Mouse (Mus musculus) heart, adult 18-20 months (tissue): ENCODE measurements around the gene Apoa5. TPM values are rescaled to one million over a fixed set of nuclear protein-coding genes. Genes with fewer than 3 reads are reported as not detected.
"Not testable (repeated sequence)": the region's sequence is repeated elsewhere in the genome, so short reads cannot be mapped to it uniquely, and the experiment has no call there.

Source experiments
- DNase-seq, 2 experiments: peaks; one replicate each; pipeline ENCODE4 v3.0.0; 2021 to 2022; ENCODE audit warnings: mixed read lengths in 1 of 2
- total RNA-seq, 2 experiments: library from RNA; stranded (reverse); gene quantifications; 2 replicates each; pipeline ENCODE4 v1.2.3; 2021

Apoa5 gene
- total RNA-seq, 2 experiments from 2014 or later = not detected

- DNase-seq = no peak
Observed at GRCm38 (mm10) chr9:46261131-46261530, 7.3 kb upstream of the Apoa5 start.

GRCm38 (mm10) chr9:46269125-46269524 is 692 bp downstream of the Apoa5 start:
- no peak for DNase-seq

- DNase-seq = no peak
Observed at GRCm38 (mm10) chr9:46270782-46271181, 2.3 kb downstream of the Apoa5 start.

GRCm38 (mm10) chr9:46272070-46272469 is 3.6 kb downstream of the Apoa5 start:
- DNase-seq = no peak

GRCm38 (mm10) chr9:46272677-46273454 is 4.4 kb downstream of the Apoa5 start, which contains the start of gene Zpr1:
Gene Zpr1, plus strand, starts transcription at chr9:46273064.
- peak; percentile 90 to 95 for DNase-seq

GRCm38 (mm10) chr9:46274494-46274893 is 6.1 kb downstream of the Apoa5 start:
- DNase-seq = no peak

- DNase-seq = peak; percentile 94 to 99
Observed at GRCm38 (mm10) chr9:46282631-46283436, 14.4 kb downstream of the Apoa5 start, which contains the start of gene Bud13. Gene Bud13, plus strand, starts transcription at chr9:46283008.

- DNase-seq = no peak
Observed at GRCm38 (mm10) chr9:46298381-46298780, 29.9 kb downstream of the Apoa5 start.

- peak; percentile 14 to 61 for DNase-seq
Observed at GRCm38 (mm10) chr9:46302142-46302541, 33.7 kb downstream of the Apoa5 start.

GRCm38 (mm10) chr9:46309121-46309520 is 40.7 kb downstream of the Apoa5 start:
- DNase-seq = no peak

- peak; percentile 58 to 79 for DNase-seq
Observed at GRCm38 (mm10) chr9:46314507-46314906, 46.1 kb downstream of the Apoa5 start.

- DNase-seq = no peak
Observed at GRCm38 (mm10) chr9:46314921-46315320, 46.5 kb downstream of the Apoa5 start.

- no peak for DNase-seq
Observed at GRCm38 (mm10) chr9:46315807-46316365, 47.5 kb downstream of the Apoa5 start.

GRCm38 (mm10) chr9:46316388-46316787 is 48.0 kb downstream of the Apoa5 start:
- no peak for DNase-seq

- no peak for DNase-seq
Observed at GRCm38 (mm10) chr9:46316909-46317308, 48.5 kb downstream of the Apoa5 start.

GRCm38 (mm10) chr9:46317957-46318356 is 49.5 kb downstream of the Apoa5 start:
- DNase-seq = no peak

- not testable (repeated sequence) for DNase-seq
Observed at GRCm38 (mm10) chr9:46319886-46320285, 51.5 kb downstream of the Apoa5 start, which contains the start of gene 4931429L15Rik. Gene 4931429L15Rik, minus strand, starts transcription at chr9:46319986.

- no peak for DNase-seq
Observed at GRCm38 (mm10) chr9:46320461-46320860, 52.0 kb downstream of the Apoa5 start.
